Mouse (Mus musculus) limb, embryonic 11.5 days (tissue): ENCODE results near the gene Iffo2. TPM values are rescaled to one million over a fixed set of nuclear protein-coding genes. Genes with fewer than 3 reads are reported as not detected.

Source experiments
- ATAC-seq: fragments of 200-750 bp; cut with Nextera tagmentation; 2 replicates; pipeline ENCODE4 v1.8.0; 2017; ENCODE audit warnings: low read depth; ENCODE audit not compliant: insufficient number of reproducible peaks, low FRiP score, low TSS enrichment
- DNase-seq: peaks from one replicate; pipeline ENCODE4 v3.0.0-alpha.2; 2015; ENCODE audit warnings: low spot score
- H3K27ac ChIP-seq: fragments of 300-500 bp; sonication (generic); replicated peaks from 2 replicates; pipeline ENCODE4 v1.5.1; 2014; ENCODE audit warnings: low read depth, mild to moderate bottlenecking, low read length
- H3K27me3 ChIP-seq: fragments of 300-500 bp; sonication (generic); 2 replicates; pipeline ENCODE4 v1.6.1; 2014; ENCODE audit warnings: mild to moderate bottlenecking, low read length, mixed read lengths; ENCODE audit not compliant: control insufficient read depth, insufficient read depth
- H3K36me3 ChIP-seq: fragments of 300-500 bp; sonication (generic); 2 replicates; pipeline ENCODE4 v1.6.1; 2014; ENCODE audit warnings: mild to moderate bottlenecking, low read length, moderate library complexity, mixed read lengths; ENCODE audit not compliant: control insufficient read depth, insufficient read depth
- H3K4me1 ChIP-seq: fragments of 300-500 bp; sonication (generic); 2 replicates; pipeline ENCODE4 v1.6.1; 2014; ENCODE audit warnings: low read length, mixed read lengths; ENCODE audit not compliant: control insufficient read depth, insufficient read depth
- H3K4me2 ChIP-seq: fragments of 300-500 bp; sonication (generic); 2 replicates; pipeline ENCODE4 v1.6.1; 2014; ENCODE audit warnings: low read depth, mild to moderate bottlenecking, moderate library complexity; ENCODE audit not compliant: severe bottlenecking
- H3K4me3 ChIP-seq: fragments of 300-500 bp; sonication (generic); 2 replicates; pipeline ENCODE4 v1.5.1; 2014; ENCODE audit warnings: low read depth, low read length
- H3K9ac ChIP-seq: fragments of 300-500 bp; sonication (generic); 2 replicates; pipeline ENCODE4 v1.6.1; 2014; ENCODE audit warnings: mild to moderate bottlenecking, low read length
- H3K9me3 ChIP-seq: fragments of 300-500 bp; sonication (generic); 2 replicates; pipeline ENCODE4 v1.6.1; 2016; ENCODE audit warnings: low read length; ENCODE audit not compliant: control insufficient read depth
- WGBS: fragments of 180-500 bp; shearing (Covaris S2); extraction: QIAGEN DNeasy Blood & Tissue Kit; methylation state at CpG from one replicate; pipeline ENCODE4 v1.1.7; 2014; 5-methylcytosine and 5-hydroxymethylcytosine counted together
- polyA plus RNA-seq: library from polyadenylated mRNA; unstranded; fragments of >200 nt; fragmentation: Nextera tagmentation; extraction: Ambion mirVana; gene quantifications from 2 replicates; pipeline ENCODE4 v1.2.1, GENCODE M21; 2014

Iffo2 gene
- polyA plus RNA-seq, 1 experiment from 2014 or later: 3.9 TPM

DNA sequence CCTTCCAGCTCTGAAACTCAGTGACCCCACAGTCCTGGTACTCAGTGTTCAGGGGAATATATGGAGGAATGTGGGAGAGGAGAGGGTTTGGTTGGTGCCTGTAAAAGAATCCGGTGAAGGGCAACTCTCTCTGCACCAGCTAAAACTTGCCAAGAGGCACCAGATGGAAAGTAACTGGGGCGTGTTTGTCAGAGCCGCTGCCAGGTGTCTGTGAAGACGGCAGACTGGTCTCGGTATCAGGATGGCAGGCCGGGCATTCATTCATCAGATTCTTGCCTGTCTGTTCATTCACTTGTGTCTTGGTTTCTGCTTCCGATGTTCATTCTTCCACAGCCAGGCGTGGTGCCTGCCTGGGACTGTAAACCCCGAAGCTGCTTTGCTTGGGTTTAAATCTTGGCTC, 6.4 kb downstream of the Iffo2 start:
- H3K27me3 ChIP-seq: no peaks in the 10 kb centered on the region
- WGBS: 85% methylated on average over 9 of the region's 9 CpGs
- H3K4me3 ChIP-seq: no peak overlapping the region
- H3K36me3 ChIP-seq: no peaks in the 10 kb centered on the region
- no peak overlapping the region for H3K9ac ChIP-seq
- H3K4me2 ChIP-seq: no peak overlapping the region
- DNase-seq: no peak
- H3K4me1 ChIP-seq: no peaks in the 10 kb centered on the region
- no peaks in the 10 kb centered on the region for H3K9me3 ChIP-seq
- no peak for ATAC-seq
- no peak overlapping the region for H3K27ac ChIP-seq

DNA sequence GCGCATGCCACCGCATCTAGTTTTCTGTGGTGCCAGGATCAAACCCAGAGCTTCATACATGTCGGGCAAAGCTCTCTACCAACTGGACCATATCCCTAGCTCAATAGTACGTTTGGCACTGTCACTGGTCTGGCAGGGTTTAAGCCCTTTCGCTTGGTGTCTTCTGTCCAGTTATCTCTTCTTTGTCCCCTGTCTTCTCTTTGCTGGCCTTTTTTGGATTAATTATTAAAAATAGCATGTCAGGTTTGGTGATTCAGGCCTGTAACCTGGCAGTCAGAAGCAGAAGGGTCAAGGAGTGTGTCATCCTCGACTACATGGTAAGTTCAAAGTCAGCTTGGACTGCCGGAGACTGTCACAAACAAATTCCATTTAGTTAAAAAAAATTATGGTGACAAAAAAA, 10.4 kb downstream of the Iffo2 start:
- no peak overlapping the region for H3K4me3 ChIP-seq
- no peak overlapping the region for H3K9ac ChIP-seq
- H3K4me2 ChIP-seq: no peak overlapping the region
- ATAC-seq (no peak), DNase-seq (no peak)
- no peaks in the 10 kb centered on the region for H3K9me3 ChIP-seq
- no peaks in the 10 kb centered on the region for H3K36me3 ChIP-seq
- H3K4me1 ChIP-seq: no peaks in the 10 kb centered on the region
- no peaks in the 10 kb centered on the region for H3K27me3 ChIP-seq
- 95% methylated on average over 7 of the region's 7 CpGs for WGBS
- no peak overlapping the region for H3K27ac ChIP-seq

DNA sequence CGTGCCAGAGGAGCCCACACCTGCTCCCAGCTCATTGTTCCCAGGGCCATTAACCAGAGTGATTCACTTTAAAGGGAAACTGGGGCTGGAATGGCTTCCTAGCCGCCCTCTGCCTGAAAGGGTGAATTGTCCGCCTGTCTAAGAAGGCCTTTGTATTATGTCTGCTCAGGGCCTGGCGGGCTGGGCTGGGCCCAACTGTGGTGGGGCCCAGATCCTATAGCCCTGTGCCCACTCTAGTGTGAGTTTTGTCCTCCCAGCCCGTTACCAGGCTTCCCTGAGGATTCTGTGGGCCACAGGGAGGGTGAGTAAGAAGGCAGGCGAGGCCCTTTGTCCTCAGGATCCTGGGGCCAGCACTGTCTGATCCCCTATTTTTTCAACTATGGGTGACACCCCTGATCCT, 15.4 kb downstream of the Iffo2 start:
- ATAC-seq (no peak), DNase-seq (no peak)
- Histone ChIP-seq H3K27ac (no peak overlapping the region), H3K36me3 (no peaks in the 10 kb centered on the region), H3K4me1 (no peaks in the 10 kb centered on the region), H3K9ac (no peak overlapping the region), H3K27me3 (no peaks in the 10 kb centered on the region), H3K9me3 (no peaks in the 10 kb centered on the region), H3K4me2 (no peak overlapping the region), H3K4me3 (no peak overlapping the region)
- WGBS: 75% methylated on average over 6 of the region's 6 CpGs

- no peaks in the 10 kb centered on the region for H3K36me3 ChIP-seq
- no peak overlapping the region for H3K4me2 ChIP-seq
- no peak overlapping the region for H3K9ac ChIP-seq
- no peaks in the 10 kb centered on the region for H3K4me1 ChIP-seq
- 90% methylated on average over 7 of the region's 7 CpGs for WGBS
- ATAC-seq: no peak
- DNase-seq: no peak
- no peaks in the 10 kb centered on the region for H3K27me3 ChIP-seq
- H3K9me3 ChIP-seq: no peaks in the 10 kb centered on the region
- no peak overlapping the region for H3K27ac ChIP-seq
- H3K4me3 ChIP-seq: no peak overlapping the region
Observed at GRCm38 (mm10) chr4:139549448-139549847, 19.1 kb downstream of the Iffo2 start.

DNA sequence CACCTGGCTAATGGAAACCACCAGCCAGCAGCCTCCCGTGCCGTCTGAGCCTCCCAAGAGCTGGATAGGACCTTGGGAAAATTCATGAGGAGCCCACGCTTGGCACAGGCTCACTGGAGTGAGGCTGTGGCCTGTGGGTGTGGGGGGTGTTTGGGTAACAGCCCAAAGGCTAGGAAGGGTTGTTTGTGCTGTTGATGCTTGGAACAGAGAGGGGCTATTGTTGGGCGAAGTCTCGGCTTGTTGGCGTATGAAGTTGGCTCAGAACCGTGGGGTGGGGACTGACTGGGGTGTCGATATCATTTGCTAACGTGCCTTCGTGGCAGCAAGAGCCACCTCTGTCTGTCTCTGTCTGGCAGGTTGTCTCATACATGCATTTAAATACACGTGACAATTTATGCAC, 24.9 kb downstream of the Iffo2 start:
- no peak for DNase-seq
- Histone ChIP-seq H3K4me1 (no peaks in the 10 kb centered on the region), H3K27ac (no peak overlapping the region), H3K4me3 (no peak overlapping the region), H3K9me3 (no peaks in the 10 kb centered on the region), H3K4me2 (no peak overlapping the region), H3K36me3 (no peaks in the 10 kb centered on the region), H3K27me3 (no peaks in the 10 kb centered on the region), H3K9ac (no peak overlapping the region)
- ATAC-seq: no peak
- 85% methylated on average over 11 of the region's 11 CpGs for WGBS

DNA sequence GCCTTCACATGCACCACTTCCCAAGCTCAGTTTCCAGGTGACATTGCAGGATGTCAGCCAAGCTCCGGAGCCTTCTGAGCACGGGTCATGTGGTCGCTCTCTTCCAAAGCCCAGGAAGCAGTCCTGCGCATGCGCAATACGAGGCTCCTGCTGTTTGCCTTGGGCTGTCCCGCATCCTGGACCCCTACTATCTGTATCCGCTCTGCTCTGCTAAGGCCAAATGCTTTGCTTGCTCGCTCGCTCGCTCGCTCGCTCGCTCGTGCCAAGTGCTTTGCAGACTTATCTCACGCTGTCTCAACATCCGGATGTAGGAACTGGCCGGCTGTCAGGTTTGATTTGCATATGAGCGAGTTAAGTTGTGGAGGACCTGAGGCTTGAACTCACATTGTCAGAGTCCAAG, 25.6 kb downstream of the Iffo2 start:
- H3K4me1 ChIP-seq: no peaks in the 10 kb centered on the region
- no peaks in the 10 kb centered on the region for H3K27me3 ChIP-seq
- H3K27ac ChIP-seq: no peak overlapping the region
- no peak overlapping the region for H3K4me2 ChIP-seq
- 78% methylated on average over 19 of the region's 19 CpGs for WGBS
- no peak for ATAC-seq
- DNase-seq: no peak
- no peaks in the 10 kb centered on the region for H3K36me3 ChIP-seq
- H3K9ac ChIP-seq: no peak overlapping the region
- no peaks in the 10 kb centered on the region for H3K9me3 ChIP-seq
- no peak overlapping the region for H3K4me3 ChIP-seq

- DNase-seq: no peak
- H3K27ac ChIP-seq: no peak overlapping the region
- H3K4me2 ChIP-seq: no peak overlapping the region
- no peaks in the 10 kb centered on the region for H3K27me3 ChIP-seq
- no peak overlapping the region for H3K4me3 ChIP-seq
- H3K9ac ChIP-seq: no peak overlapping the region
- H3K36me3 ChIP-seq: no peaks in the 10 kb centered on the region
- no peaks in the 10 kb centered on the region for H3K4me1 ChIP-seq
- no peaks in the 10 kb centered on the region for H3K9me3 ChIP-seq
- no peak for ATAC-seq
- WGBS: 87% methylated on average over 15 of the region's 15 CpGs
Observed at GRCm38 (mm10) chr4:139568361-139568760, 38.0 kb downstream of the Iffo2 start.

- no peaks in the 10 kb centered on the region for H3K36me3 ChIP-seq
- ATAC-seq (no peak), DNase-seq (no peak)
- no peak overlapping the region for H3K9ac ChIP-seq
- H3K27ac ChIP-seq: no peak overlapping the region
- no peak overlapping the region for H3K4me2 ChIP-seq
- no peak overlapping the region for H3K4me3 ChIP-seq
- peaks cover 8% of the 10 kb centered on the region for H3K4me1 ChIP-seq
- H3K27me3 ChIP-seq: no peaks in the 10 kb centered on the region
- H3K9me3 ChIP-seq: no peaks in the 10 kb centered on the region
- 81% methylated on average over 10 of the region's 10 CpGs for WGBS
Observed at GRCm38 (mm10) chr4:139570756-139571155, 40.4 kb downstream of the Iffo2 start.

DNA sequence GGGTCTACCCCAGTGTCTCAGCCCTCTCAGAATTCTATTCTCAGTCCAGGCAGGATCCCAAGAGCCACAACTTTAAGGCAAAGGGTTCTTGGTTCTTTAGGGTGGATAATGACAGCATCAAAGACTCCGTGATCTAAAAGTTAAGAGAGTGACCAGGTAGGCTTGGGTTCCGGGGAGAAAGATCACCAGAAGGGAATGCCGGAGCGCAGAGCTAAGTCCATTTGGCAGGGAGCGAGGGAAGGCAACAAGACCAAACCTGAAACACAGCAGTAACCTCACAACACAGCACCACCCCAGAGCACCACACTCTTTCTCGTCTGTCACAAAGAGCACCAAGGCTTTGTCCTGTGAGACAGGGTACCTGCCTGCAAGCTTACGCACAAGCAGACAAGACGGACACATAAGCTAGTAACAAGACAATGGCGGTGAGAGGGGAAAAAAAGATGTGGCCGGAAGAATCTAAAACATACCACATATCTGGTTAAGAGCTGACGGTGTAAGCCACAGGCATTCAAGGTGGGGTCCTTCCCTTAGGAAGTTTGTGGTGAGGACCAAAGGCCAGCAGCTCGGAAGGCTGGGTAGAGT, 42.7 kb downstream of the Iffo2 start:
- Histone ChIP-seq H3K27me3 (no peaks in the 10 kb centered on the region), H3K4me1 (peaks cover 21% of the 10 kb centered on the region), H3K4me3 (no peak overlapping the region), H3K27ac (no peak overlapping the region), H3K9me3 (no peaks in the 10 kb centered on the region), H3K36me3 (no peaks in the 10 kb centered on the region), H3K4me2 (no peak overlapping the region), H3K9ac (no peak overlapping the region)
- WGBS: 82% methylated on average over 12 of the region's 12 CpGs
- ATAC-seq (no peak), DNase-seq (no peak)
